Mouse (Mus musculus) intestine, embryonic 14.5 days (tissue): ENCODE data around the gene Dnajc3. TPM values are rescaled to one million over a fixed set of nuclear protein-coding genes. Genes with fewer than 3 reads are reported as not detected.

ENCODE experiments used
- ATAC-seq: fragments of 200-750 bp; cut with Nextera tagmentation; replicated peaks from 2 replicates; pipeline ENCODE4 v1.8.0; 2017; ENCODE audit warnings: low read depth, moderate number of reproducible peaks, moderate TSS enrichment, moderate library complexity; ENCODE audit not compliant: low FRiP score, low TSS enrichment
- DNase-seq: peaks from one replicate; pipeline ENCODE4 v3.0.0-alpha.2; 2018; ENCODE audit warnings: low spot score
- H3K27ac ChIP-seq: fragments of 300-500 bp; sonication (generic); 2 replicates; pipeline ENCODE4 v1.5.1; 2014; ENCODE audit warnings: low read depth, mild to moderate bottlenecking, control low read depth
- H3K27me3 ChIP-seq: fragments of 300-500 bp; sonication (generic); replicated peaks from 2 replicates; pipeline ENCODE4 v1.6.1; 2014; ENCODE audit warnings: low read length, control low read depth; ENCODE audit not compliant: control insufficient read depth, insufficient read depth
- H3K36me3 ChIP-seq: fragments of 300-500 bp; sonication (generic); 2 replicates; pipeline ENCODE4 v1.6.1; 2014; ENCODE audit warnings: low read length, control low read depth; ENCODE audit not compliant: control insufficient read depth, insufficient read depth
- H3K4me1 ChIP-seq: fragments of 300-500 bp; sonication (generic); replicated peaks from 2 replicates; pipeline ENCODE4 v1.6.1; 2014; ENCODE audit warnings: low read length, control low read depth, mixed read lengths; ENCODE audit not compliant: control insufficient read depth, insufficient read depth
- H3K4me2 ChIP-seq: fragments of 300-500 bp; sonication (generic); 2 replicates; pipeline ENCODE4 v1.6.1; 2014; ENCODE audit warnings: low read length
- H3K4me3 ChIP-seq: fragments of 300-500 bp; sonication (generic); 2 replicates; pipeline ENCODE4 v1.5.1; 2014; ENCODE audit warnings: low read depth, low read length, control low read depth, mixed read lengths
- H3K9ac ChIP-seq: fragments of 300-500 bp; sonication (generic); 2 replicates; pipeline ENCODE4 v1.6.1; 2014; ENCODE audit warnings: mild to moderate bottlenecking, low read length
- H3K9me3 ChIP-seq: fragments of 300-500 bp; sonication (generic); 2 replicates; pipeline ENCODE4 v1.6.1; 2016; ENCODE audit warnings: low read length, control low read depth; ENCODE audit not compliant: control insufficient read depth
- WGBS: fragments of 180-500 bp; shearing (Covaris S2); extraction: QIAGEN DNeasy Blood & Tissue Kit; methylation state at CpG from one replicate; pipeline ENCODE4 v1.1.7; 2014; 5-methylcytosine and 5-hydroxymethylcytosine counted together
- polyA plus RNA-seq: library from polyadenylated mRNA; unstranded; fragments of >200 nt; fragmentation: Nextera tagmentation; extraction: Ambion mirVana; gene quantifications from 2 replicates; pipeline ENCODE4 v1.2.1, GENCODE M21; 2014

The Dnajc3 gene
- polyA plus RNA-seq, 1 experiment from 2014 or later, result 40.9 TPM

- Histone ChIP-seq H3K27me3 (no peaks in the 10 kb centered on the region), H3K9me3 (no peaks in the 10 kb centered on the region), H3K27ac (no peak overlapping the region), H3K4me2 (peak overlapping the region; percentile 83), H3K9ac (peak overlapping the region; percentile 35), H3K36me3 (no peaks in the 10 kb centered on the region; the same call in 1 of the 2 replicates), H3K4me3 (peak overlapping the region; percentile 38), H3K4me1 (peaks cover 24% of the 10 kb centered on the region)
- under 1% methylated on average over 43 of the region's 47 CpGs for WGBS
- ATAC-seq, result no peak
- DNase-seq, result peak; percentile 71
These were observed 15.1 kb upstream of the Dnajc3 start for GRCm38 (mm10) chr14:118922667-118923184.

GRCm38 (mm10) chr14:118924673-118925615 is 12.8 kb upstream of the Dnajc3 start, which contains the start of gene Dzip1:
Dzip1 (minus strand) TSS chr14:118925460.
- peak within 1 kb of the TSS; percentile 64 for H3K4me3 ChIP-seq

GRCm38 (mm10) chr14:118928565-118928964 is 9.2 kb upstream of the Dnajc3 start:
- 78% methylated on average over 3 of the region's 3 CpGs for WGBS
- no peak for ATAC-seq
- H3K36me3 ChIP-seq, result no peaks in the 10 kb centered on the region

More at GRCm38 (mm10) chr14:118924673-118925615, 12.8 kb upstream of the Dnajc3 start, which contains the start of gene Dzip1:
- Histone ChIP-seq H3K4me2 (peak within 1 kb of the TSS; percentile 69), H3K4me1 (peaks cover 24% of the 10 kb centered on the region), H3K36me3 (no peaks in the 10 kb centered on the region), H3K27ac (peak within 1 kb of the TSS; percentile 80), H3K9ac (peak within 1 kb of the TSS; percentile 73), H3K27me3 (no peaks in the 10 kb centered on the region), H3K9me3 (no peaks in the 10 kb centered on the region)
- DNase-seq (peak; percentile 84), ATAC-seq (peak; percentile 90)
- WGBS, result under 1% methylated on average over 55 of the region's 55 CpGs

GRCm38 (mm10) chr14:118929779-118930178 is 8.0 kb upstream of the Dnajc3 start:
- Histone ChIP-seq H3K9ac (no peak overlapping the region), H3K4me3 (no peak overlapping the region), H3K36me3 (no peaks in the 10 kb centered on the region), H3K9me3 (no peaks in the 10 kb centered on the region), H3K4me1 (peaks cover 5% of the 10 kb centered on the region; the same call in 1 of the 2 replicates), H3K27me3 (no peaks in the 10 kb centered on the region), H3K4me2 (no peak overlapping the region), H3K27ac (no peak overlapping the region)
- 82% methylated on average over 2 of the region's 2 CpGs for WGBS
- DNase-seq (no peak), ATAC-seq (no peak)

More at GRCm38 (mm10) chr14:118928565-118928964, 9.2 kb upstream of the Dnajc3 start:
- Histone ChIP-seq H3K4me3 (no peak overlapping the region), H3K4me1 (peaks cover 8% of the 10 kb centered on the region; the same call in 1 of the 2 replicates), H3K9ac (no peak overlapping the region), H3K27ac (no peak overlapping the region), H3K27me3 (no peaks in the 10 kb centered on the region), H3K4me2 (no peak overlapping the region), H3K9me3 (no peaks in the 10 kb centered on the region)
- no peak for DNase-seq

- 69% methylated on average over 2 of the region's 2 CpGs for WGBS
- H3K27ac ChIP-seq, result no peak overlapping the region
- peaks cover 3% of the 10 kb centered on the region; the same call in 1 of the 2 replicates for H3K4me1 ChIP-seq
- H3K9me3 ChIP-seq, result no peaks in the 10 kb centered on the region
- H3K4me2 ChIP-seq, result no peak overlapping the region
- DNase-seq (no peak), ATAC-seq (no peak)
- H3K27me3 ChIP-seq, result no peaks in the 10 kb centered on the region
- no peak overlapping the region for H3K4me3 ChIP-seq
- no peaks in the 10 kb centered on the region for H3K36me3 ChIP-seq
- no peak overlapping the region for H3K9ac ChIP-seq
These were observed 7.0 kb upstream of the Dnajc3 start for GRCm38 (mm10) chr14:118930777-118931176.

GRCm38 (mm10) chr14:118931181-118931580 is 6.6 kb upstream of the Dnajc3 start:
- no peak overlapping the region for H3K4me2 ChIP-seq
- H3K9me3 ChIP-seq, result no peaks in the 10 kb centered on the region
- DNase-seq (no peak), ATAC-seq (no peak)
- no peak overlapping the region for H3K27ac ChIP-seq
- 86% methylated on average over 2 of the region's 2 CpGs for WGBS
- no peaks in the 10 kb centered on the region for H3K4me1 ChIP-seq
- H3K4me3 ChIP-seq, result no peak overlapping the region
- no peaks in the 10 kb centered on the region for H3K27me3 ChIP-seq
- H3K36me3 ChIP-seq, result no peaks in the 10 kb centered on the region
- no peak overlapping the region for H3K9ac ChIP-seq

GRCm38 (mm10) chr14:118932956-118933355 is 4.8 kb upstream of the Dnajc3 start:
- no peak for DNase-seq
- 65% methylated on average over 8 of the region's 8 CpGs for WGBS
- no peak overlapping the region for H3K27ac ChIP-seq
- no peak overlapping the region for H3K4me2 ChIP-seq
- no peak for ATAC-seq
- H3K4me1 ChIP-seq, result peaks cover 6% of the 10 kb centered on the region; the same call in 1 of the 2 replicates
- no peaks in the 10 kb centered on the region for H3K36me3 ChIP-seq
- no peak overlapping the region for H3K4me3 ChIP-seq
- H3K27me3 ChIP-seq, result no peaks in the 10 kb centered on the region
- H3K9me3 ChIP-seq, result no peaks in the 10 kb centered on the region
- H3K9ac ChIP-seq, result no peak overlapping the region

GRCm38 (mm10) chr14:118934686-118935085 is 3.1 kb upstream of the Dnajc3 start:
- Histone ChIP-seq H3K4me2 (no peak overlapping the region), H3K36me3 (no peaks in the 10 kb centered on the region), H3K27me3 (no peaks in the 10 kb centered on the region), H3K4me1 (peaks cover 18% of the 10 kb centered on the region), H3K27ac (no peak overlapping the region), H3K9ac (no peak overlapping the region), H3K4me3 (no peak overlapping the region), H3K9me3 (no peaks in the 10 kb centered on the region)
- ATAC-seq (no peak), DNase-seq (no peak)
- 81% methylated on average over 9 of the region's 9 CpGs for WGBS
